Mouse (Mus musculus): ENCODE results near the gene Ncor2. TPM values are rescaled to one million over a fixed set of nuclear protein-coding genes. Genes with fewer than 3 reads are reported as not detected.
A peak's percentile ranks its signal among the peaks of the same experiment; 100 is the strongest.

Gene Ncor2
- polyA plus RNA-seq, 1 experiment from 2014 or later, result 22.6 TPM

DNA sequence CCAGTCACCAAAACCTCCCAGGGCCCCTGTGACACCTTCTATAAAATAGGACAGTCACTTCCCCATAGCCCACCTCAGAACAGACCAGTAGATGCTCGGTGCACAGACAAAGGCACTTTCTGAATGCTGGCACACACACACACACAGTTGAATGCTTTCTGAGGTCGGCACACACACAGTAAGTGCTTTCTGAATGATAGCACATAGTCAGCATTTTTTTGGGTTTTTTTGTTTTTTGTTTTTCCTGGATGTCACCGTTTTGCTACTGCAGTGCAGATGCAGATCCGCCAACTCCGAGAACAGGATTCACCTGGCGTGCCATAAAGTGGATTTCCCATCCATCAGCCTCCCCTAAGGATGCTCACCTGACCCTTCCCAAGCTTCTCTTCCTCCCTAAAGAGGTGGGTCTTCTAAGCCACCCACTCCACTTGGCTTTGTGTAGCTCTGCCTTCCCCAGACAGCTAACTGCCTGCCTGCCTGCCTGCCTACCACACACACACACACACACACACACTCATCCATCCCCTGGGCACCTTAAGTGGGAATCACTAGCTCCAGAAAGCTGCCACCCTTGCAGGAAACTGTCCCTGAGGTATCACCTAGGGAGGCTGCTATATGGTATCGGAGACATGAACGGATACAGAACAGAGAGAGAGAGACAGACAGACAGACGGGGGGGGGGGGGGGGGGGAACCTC lies 3.2 kb downstream of the Ncor2 start:
- 61% methylated on average over 8 of the region's 9 CpGs for WGBS
- H3K36me3 ChIP-seq, result no peaks in the 10 kb centered on the region
- peak overlapping the region; percentile 49 for H3K9ac ChIP-seq (replicated peaks)
- ATAC-seq, result no peak
- H3K4me2 ChIP-seq (replicated peaks), result peak overlapping the region; percentile 88
- H3K4me1 ChIP-seq (replicated peaks), result peaks cover 83% of the 10 kb centered on the region
- H3K27me3 ChIP-seq, result no peaks in the 10 kb centered on the region
- H3K9me3 ChIP-seq, result no peaks in the 10 kb centered on the region
- peak overlapping the region; percentile 86 for H3K4me3 ChIP-seq (replicated peaks)
- H3K27ac ChIP-seq, result peak overlapping the region; percentile 80

DNA sequence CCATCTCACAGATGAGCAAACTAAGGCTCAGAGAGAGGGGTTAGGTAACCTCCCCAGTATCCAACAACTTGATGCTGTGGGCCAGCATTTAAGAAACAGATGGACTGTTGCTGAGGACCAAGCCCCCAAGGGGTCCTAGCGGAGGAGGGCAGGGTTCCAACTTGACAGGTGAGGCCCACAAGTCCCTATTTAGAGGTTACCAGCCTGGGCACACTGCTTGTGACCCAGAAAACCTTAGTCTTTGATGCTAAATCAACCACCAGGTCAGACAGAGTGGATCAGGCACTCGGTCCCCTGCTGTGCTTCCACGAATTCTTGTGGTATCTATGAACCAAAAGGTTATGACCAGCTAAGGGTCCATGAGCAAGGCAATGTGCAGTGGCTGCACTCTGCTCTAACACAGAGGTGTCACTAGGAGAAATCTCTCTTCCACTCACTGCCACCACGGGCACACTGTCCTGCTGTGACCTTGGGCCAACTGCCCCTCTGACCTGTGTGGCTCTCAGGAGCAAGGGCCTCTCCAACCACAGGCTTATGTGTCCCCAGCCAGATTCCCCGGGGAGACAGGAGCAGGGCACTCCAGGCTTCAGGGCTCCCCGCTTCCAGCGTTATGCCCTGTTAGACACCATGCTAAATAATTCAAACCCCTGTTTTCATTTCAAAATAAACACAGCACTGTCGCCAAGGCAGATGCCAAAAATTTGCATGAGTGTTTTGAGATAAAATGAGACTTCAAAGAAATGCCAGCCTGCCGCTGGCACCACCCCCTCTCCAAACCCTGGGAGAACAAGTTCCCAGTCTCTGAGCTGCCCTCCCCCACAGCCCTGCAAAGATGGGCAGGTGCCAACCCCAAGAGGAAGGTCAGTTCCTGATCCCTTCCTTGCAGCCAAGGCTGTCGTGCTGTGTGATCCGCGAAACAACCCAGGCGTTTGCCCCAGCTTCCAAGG lies 4.0 kb downstream of the Ncor2 start:
- Histone ChIP-seq H3K9me3 (no peaks in the 10 kb centered on the region), H3K27ac (peak overlapping the region; percentile 80), H3K4me2 (replicated peaks) (peak overlapping the region; percentile 88), H3K27me3 (no peaks in the 10 kb centered on the region), H3K9ac (replicated peaks) (peak overlapping the region; percentile 49), H3K4me3 (replicated peaks) (peak overlapping the region; percentile 86; the same call in 1 of the 2 replicates), H3K36me3 (no peaks in the 10 kb centered on the region), H3K4me1 (replicated peaks) (peaks cover 86% of the 10 kb centered on the region)
- no peak for ATAC-seq
- 40% methylated on average over 13 of the region's 13 CpGs for WGBS

DNA sequence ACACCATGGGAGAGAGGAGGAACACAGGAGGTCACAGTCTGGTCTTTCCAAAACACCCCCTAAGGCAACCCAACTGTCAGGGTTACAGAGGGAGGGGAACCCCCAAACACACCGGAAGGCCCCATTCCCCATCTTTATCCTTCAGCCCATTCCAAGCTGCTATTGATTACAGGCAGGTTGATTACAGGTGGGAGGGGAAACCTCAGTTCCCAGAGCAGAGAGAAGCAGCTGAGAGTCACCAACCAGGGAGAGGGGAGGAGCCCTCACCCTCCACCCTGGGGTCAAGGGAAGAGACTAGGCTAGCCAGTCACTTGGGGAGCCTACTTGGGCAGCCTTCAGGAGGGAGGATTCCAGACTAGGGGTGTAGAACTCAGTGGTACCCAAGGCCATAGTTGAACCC lies 5.2 kb downstream of the Ncor2 start:
- WGBS, result 100% methylated on average over 1 of the region's 1 CpGs
- ATAC-seq, result no peak
- H3K4me3 ChIP-seq (replicated peaks), result no peak overlapping the region
- H3K4me1 ChIP-seq (replicated peaks), result peaks cover 91% of the 10 kb centered on the region
- no peaks in the 10 kb centered on the region for H3K9me3 ChIP-seq
- H3K27ac ChIP-seq, result peak overlapping the region; percentile 69
- no peaks in the 10 kb centered on the region for H3K27me3 ChIP-seq
- 0 out of 2 replicates have a peak overlapping the region, but pooled peaks have one; percentile 11 for H3K4me2 ChIP-seq (replicated peaks)
- no peak overlapping the region; the same call in 1 of the 2 replicates for H3K9ac ChIP-seq (replicated peaks)
- no peaks in the 10 kb centered on the region for H3K36me3 ChIP-seq

DNA sequence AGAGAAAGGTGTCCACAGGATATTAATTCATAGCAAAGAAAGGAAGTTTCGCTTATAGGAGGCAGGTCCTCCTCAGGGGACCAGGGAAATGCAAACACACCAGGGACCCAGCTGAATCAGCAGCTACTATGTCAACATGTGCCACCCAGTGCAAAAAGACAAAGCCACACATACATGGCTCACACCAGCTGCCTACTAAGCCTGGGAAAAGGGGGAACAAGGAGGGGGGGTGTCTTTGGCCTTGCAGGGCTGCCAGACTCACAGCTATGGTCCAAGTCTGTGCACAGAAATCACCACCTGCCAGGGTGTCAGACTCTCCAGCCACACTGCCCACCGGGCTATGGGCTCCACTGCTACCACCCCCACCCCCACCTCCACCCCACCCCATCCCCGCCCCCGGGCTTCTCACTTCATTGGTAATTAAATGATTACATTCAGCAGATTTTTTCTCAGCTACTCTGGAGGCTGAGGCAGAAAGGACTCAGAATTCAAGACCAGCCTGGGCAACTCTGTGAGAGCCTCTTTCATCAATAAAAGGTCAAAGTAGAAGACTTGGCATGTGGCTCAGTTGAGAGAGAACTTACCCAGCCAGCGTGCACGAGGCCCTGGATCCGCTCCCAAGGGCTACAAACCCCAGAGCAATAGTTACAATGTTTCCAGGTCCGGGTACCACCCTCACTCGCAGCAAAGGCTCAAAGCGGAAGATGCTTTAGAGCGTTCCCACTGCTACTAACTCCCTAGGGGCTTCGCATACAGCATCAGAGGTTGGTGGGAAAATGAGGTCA lies 6.0 kb downstream of the Ncor2 start:
- 48% methylated on average over 12 of the region's 12 CpGs for WGBS
- H3K27ac ChIP-seq, result peak overlapping the region; percentile 69
- H3K9me3 ChIP-seq, result no peaks in the 10 kb centered on the region
- ATAC-seq, result peak; percentile 21; the same call in 1 of the 2 replicates
- H3K27me3 ChIP-seq, result no peaks in the 10 kb centered on the region
- peak overlapping the region; percentile 10; the same call in 1 of the 2 replicates for H3K9ac ChIP-seq (replicated peaks)
- 0 out of 2 replicates have a peak overlapping the region, but pooled peaks have one; percentile 11 for H3K4me2 ChIP-seq (replicated peaks)
- no peaks in the 10 kb centered on the region for H3K36me3 ChIP-seq
- peaks cover 97% of the 10 kb centered on the region for H3K4me1 ChIP-seq (replicated peaks)
- no peak overlapping the region for H3K4me3 ChIP-seq (replicated peaks)

DNA sequence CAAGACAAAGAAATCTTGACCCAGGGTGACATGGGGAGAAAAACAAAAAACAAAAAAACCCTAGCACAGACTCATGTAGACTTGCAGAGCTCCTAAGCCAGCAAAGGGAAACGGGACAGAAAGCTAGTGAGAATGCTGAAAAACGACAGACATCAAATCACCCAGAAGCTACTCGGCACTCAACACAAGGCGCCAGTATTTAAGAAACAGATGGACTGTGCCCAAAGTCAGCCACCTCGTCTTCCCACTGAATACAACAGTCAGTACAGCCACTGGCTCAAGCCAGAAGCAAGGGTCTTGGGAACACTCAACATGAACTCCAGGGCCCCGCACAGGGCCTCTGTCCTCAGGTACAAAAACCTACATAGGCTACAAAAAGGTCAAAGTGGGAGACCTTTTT lies 7.8 kb downstream of the Ncor2 start:
- H3K9ac ChIP-seq (replicated peaks), result no peak overlapping the region
- no peak for ATAC-seq

DNA sequence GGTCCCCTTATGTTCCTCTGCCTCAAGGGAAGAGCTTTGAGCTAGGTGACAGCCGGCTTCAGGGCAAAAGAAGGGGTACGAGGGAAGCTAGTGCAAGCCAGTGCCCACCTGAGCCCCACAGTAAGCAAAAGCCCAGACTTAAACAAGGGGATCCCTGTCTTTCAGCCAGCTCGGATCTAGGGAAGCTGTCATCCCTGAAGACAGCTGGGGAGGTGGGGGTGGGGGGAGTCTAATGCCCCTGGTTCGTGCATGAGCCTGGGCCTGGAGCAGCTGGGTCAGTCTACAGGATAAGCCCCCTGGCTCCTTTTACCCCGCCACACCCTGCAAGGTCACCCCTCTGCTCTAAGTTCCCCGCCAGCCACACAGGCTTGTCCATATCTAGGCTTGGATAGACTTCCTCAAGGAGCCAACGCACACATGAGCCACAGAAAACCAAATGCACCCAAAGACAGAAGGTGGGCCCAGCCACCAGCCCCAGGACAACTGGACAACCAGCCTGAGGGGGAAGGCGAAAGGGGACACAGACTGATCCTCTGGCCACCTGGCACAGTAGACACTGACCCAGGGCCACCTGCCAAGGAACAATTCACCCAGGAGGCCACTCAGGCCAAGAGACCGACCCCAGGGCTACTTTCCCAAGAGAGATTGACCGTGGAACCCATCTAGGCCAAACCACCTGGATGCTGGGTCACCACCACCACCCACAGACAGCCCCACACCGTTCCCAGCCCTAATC lies 8.7 kb downstream of the Ncor2 start:
- peaks cover 85% of the 10 kb centered on the region for H3K4me1 ChIP-seq (replicated peaks)
- H3K4me3 ChIP-seq (replicated peaks), result no peak overlapping the region
- H3K36me3 ChIP-seq, result no peaks in the 10 kb centered on the region
- H3K4me2 ChIP-seq (replicated peaks), result no peak overlapping the region
- H3K27me3 ChIP-seq, result no peaks in the 10 kb centered on the region
- H3K9ac ChIP-seq (replicated peaks), result no peak overlapping the region
- no peaks in the 10 kb centered on the region for H3K9me3 ChIP-seq
- WGBS, result 78% methylated on average over 11 of the region's 11 CpGs
- ATAC-seq, result no peak
- H3K27ac ChIP-seq, result no peak overlapping the region

More for the DNA sequence above, 7.8 kb downstream of the Ncor2 start:
- Histone ChIP-seq H3K4me3 (replicated peaks) (no peak overlapping the region), H3K4me1 (replicated peaks) (peaks cover 86% of the 10 kb centered on the region), H3K4me2 (replicated peaks) (no peak overlapping the region), H3K27ac (peak overlapping the region; percentile 69; the same call in 1 of the 2 replicates), H3K27me3 (no peaks in the 10 kb centered on the region), H3K9me3 (no peaks in the 10 kb centered on the region), H3K36me3 (no peaks in the 10 kb centered on the region)
- 55% methylated on average over 6 of the region's 6 CpGs for WGBS

DNA sequence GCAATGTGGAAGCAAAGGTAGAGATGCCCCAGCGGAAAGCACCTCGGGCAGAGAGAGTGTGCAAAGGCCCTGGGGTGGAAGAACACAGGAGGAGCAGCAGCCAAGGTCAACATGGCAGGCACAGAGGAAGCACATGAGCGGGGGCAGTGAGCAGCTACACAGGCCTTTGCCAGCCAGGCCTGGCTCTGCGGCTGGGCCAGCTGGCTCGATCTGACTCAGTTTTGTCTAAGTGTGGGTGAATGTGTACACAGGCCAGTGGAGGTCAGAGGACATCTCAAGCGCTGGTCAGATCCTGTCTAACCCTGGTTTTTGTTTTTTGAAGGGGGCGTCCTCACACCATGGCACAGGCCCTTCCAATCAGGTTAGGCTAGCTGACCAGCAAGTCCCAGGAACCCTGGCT lies 10.9 kb downstream of the Ncor2 start:
- H3K9ac ChIP-seq (replicated peaks), result no peak overlapping the region

DNA sequence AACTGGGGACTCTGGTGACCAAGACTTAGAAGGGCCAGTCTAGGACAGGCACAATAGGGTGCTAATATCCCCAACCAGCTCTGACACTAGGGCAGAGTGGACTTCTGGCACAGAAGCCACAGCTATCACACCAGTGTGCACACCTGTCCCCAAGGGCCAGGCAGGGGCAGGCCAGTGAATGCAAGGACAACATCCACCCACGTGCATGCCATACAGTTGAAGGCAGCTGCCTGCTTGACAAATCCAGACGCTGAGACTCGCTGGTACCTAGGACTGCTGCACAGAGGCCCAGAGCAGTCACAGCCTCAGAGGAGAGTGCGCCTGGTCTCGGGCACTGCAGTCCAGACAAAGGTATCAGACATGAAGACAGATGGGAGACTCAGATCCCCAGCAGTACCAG lies 11.5 kb downstream of the Ncor2 start:
- peaks cover 88% of the 10 kb centered on the region for H3K4me1 ChIP-seq (replicated peaks)
- no peaks in the 10 kb centered on the region for H3K9me3 ChIP-seq
- H3K9ac ChIP-seq (replicated peaks), result no peak overlapping the region
- no peaks in the 10 kb centered on the region for H3K27me3 ChIP-seq
- no peak for ATAC-seq
- H3K4me2 ChIP-seq (replicated peaks), result no peak overlapping the region
- WGBS, result 88% methylated on average over 5 of the region's 5 CpGs
- no peaks in the 10 kb centered on the region for H3K36me3 ChIP-seq
- H3K27ac ChIP-seq, result no peak overlapping the region
- no peak overlapping the region for H3K4me3 ChIP-seq (replicated peaks)

More for the DNA sequence above, 10.9 kb downstream of the Ncor2 start:
- Histone ChIP-seq H3K4me1 (replicated peaks) (peaks cover 88% of the 10 kb centered on the region), H3K27me3 (no peaks in the 10 kb centered on the region), H3K4me3 (replicated peaks) (no peak overlapping the region), H3K27ac (no peak overlapping the region), H3K9me3 (no peaks in the 10 kb centered on the region), H3K4me2 (replicated peaks) (no peak overlapping the region), H3K36me3 (no peaks in the 10 kb centered on the region)
- WGBS, result 85% methylated on average over 7 of the region's 7 CpGs
- no peak for ATAC-seq

DNA sequence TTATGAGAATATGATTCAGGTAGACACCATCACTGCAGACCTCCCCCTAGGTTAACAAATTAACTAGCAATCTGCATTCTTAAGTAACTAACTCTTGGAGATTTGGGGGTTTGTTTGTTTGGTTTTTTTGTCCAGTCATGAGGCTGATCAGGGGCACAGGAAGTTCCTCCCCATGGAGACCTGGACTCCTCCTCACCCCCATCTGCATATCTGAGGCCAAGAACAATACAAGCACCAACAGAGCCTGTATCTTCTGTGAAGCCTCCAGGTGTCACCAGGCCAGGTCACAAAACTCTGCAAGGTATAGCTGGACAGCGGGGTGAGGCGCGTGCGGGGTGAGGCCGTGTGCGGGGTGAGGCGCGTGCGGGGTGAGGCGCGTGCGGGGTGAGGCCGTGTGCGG lies 13.0 kb downstream of the Ncor2 start:
- WGBS, result 90% methylated on average over 14 of the region's 14 CpGs

DNA sequence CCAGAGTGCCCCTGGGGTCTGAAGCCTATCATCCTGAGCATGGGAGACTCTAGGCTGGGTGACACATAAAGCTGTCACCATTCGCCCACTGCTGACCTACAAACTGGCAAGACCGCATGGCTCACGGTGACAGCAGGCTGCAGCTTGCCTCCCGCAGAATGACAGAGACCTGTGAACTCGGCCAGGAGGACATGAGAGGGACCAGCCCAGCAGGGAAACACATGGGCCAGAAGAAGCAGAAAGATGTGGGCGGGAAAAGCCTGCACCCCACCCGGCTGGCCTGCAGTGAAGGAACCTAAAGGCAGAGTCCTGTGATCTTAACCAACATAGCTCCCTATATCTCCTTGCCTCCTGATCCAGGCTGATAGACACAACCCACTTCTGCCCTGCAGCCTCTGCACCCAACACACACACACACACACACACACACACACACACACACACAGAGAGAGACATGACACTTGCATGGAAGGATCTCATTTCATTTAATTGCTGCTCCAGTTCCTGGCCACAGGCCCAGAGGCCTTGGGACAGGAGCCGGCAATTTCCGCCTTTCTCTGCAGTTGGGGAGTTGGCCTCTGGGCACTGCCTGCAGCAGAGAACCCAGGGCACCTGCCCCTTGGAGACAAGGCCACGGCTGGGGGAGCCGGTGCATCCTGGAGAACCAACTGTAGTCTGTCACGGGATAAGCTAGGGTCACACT lies 14.4 kb downstream of the Ncor2 start:
- ATAC-seq, result peak; percentile 15; the same call in 1 of the 2 replicates

More for the DNA sequence above, 13.0 kb downstream of the Ncor2 start:
- H3K4me3 ChIP-seq (replicated peaks), result no peak overlapping the region
- no peaks in the 10 kb centered on the region for H3K9me3 ChIP-seq
- H3K9ac ChIP-seq (replicated peaks), result no peak overlapping the region
- H3K4me1 ChIP-seq (replicated peaks), result peaks cover 82% of the 10 kb centered on the region
- H3K27me3 ChIP-seq, result no peaks in the 10 kb centered on the region
- ATAC-seq, result no peak
- no peak overlapping the region for H3K4me2 ChIP-seq (replicated peaks)
- H3K27ac ChIP-seq, result peak overlapping the region; percentile 78; the same call in 1 of the 2 replicates
- no peaks in the 10 kb centered on the region for H3K36me3 ChIP-seq

More for the DNA sequence above, 14.4 kb downstream of the Ncor2 start:
- peak overlapping the region; percentile 33; the same call in 1 of the 2 replicates for H3K9ac ChIP-seq (replicated peaks)
- H3K27ac ChIP-seq, result peak overlapping the region; percentile 78
- H3K9me3 ChIP-seq, result no peaks in the 10 kb centered on the region
- no peaks in the 10 kb centered on the region for H3K27me3 ChIP-seq
- no peaks in the 10 kb centered on the region for H3K36me3 ChIP-seq
- H3K4me2 ChIP-seq (replicated peaks), result peak overlapping the region; percentile 7; the same call in 1 of the 2 replicates
- WGBS, result 38% methylated on average over 12 of the region's 12 CpGs
- no peak overlapping the region for H3K4me3 ChIP-seq (replicated peaks)
- H3K4me1 ChIP-seq (replicated peaks), result peaks cover 82% of the 10 kb centered on the region
